Mouse (Mus musculus) gastrocnemius, postnatal 10 days (tissue): ENCODE data around the gene Apobec1. TPM values are rescaled to one million over a fixed set of nuclear protein-coding genes. Genes with fewer than 3 reads are reported as not detected.
"Not testable (repeated sequence)": the region's sequence is repeated elsewhere in the genome, so short reads cannot be mapped to it uniquely, and the experiment has no call there.

Source experiments
- DNase-seq: peaks from one replicate; pipeline ENCODE4 v3.0.0; 2021; ENCODE audit warnings: mixed read lengths
- long read RNA-seq, 2 experiments: library from polyadenylated mRNA; stranded (forward); transcript quantifications; one replicate each; pipeline ENCODE4 v2.0.0; 2021
- total RNA-seq, 2 experiments: library from RNA; stranded (reverse); gene quantifications; 2 replicates each; pipeline ENCODE4 v1.2.3; 2021

Gene Apobec1
- total RNA-seq, result 1 to 10 TPM; 2.3 to 4.3 TPM
- long read RNA-seq, experiment 1, partial matches to known transcripts, result 0 of 1 reads
- long read RNA-seq, experiment 1, other reads (novel, unspliced or antisense), result 0 of 1 reads
- long read RNA-seq, experiment 2, partial matches to known transcripts, result 0 of 2 reads
- long read RNA-seq, experiment 2, other reads (novel, unspliced or antisense), result 2 of 2 reads

- peak; percentile 57 for DNase-seq
These were observed at the start of gene Apobec1 for GRCm38 (mm10) chr6:122602242-122602991. TSS of gene Apobec1 (minus strand) at chr6:122602444.

- no peak for DNase-seq
These were observed 48.2 kb upstream of the Apobec1 start for GRCm38 (mm10) chr6:122650398-122650980.

DNA sequence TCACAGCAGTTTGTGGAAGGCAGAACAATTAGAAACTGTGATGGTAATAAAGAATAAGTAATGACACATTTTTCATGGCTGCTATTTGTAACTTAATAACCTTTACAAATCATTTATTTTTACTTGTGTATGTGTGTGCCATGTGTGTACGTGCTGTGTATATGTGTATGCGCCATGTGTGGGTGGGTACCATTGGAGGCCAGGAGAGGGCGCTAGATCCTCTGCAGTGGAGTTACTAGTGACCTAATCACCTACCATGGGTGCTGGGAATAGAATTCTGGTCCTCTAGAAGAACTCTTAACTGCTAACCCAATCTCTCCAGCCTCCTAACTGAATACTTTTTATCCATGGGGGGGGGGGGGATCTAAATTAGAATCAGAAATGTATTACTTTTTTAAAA is 47.7 kb upstream of the Apobec1 start:
- DNase-seq, result no peak

GRCm38 (mm10) chr6:122644196-122644595 is 42.0 kb upstream of the Apobec1 start:
- not testable (repeated sequence) for DNase-seq

- not testable (repeated sequence) for DNase-seq
These were observed 35.3 kb upstream of the Apobec1 start for GRCm38 (mm10) chr6:122637566-122637965.

DNA sequence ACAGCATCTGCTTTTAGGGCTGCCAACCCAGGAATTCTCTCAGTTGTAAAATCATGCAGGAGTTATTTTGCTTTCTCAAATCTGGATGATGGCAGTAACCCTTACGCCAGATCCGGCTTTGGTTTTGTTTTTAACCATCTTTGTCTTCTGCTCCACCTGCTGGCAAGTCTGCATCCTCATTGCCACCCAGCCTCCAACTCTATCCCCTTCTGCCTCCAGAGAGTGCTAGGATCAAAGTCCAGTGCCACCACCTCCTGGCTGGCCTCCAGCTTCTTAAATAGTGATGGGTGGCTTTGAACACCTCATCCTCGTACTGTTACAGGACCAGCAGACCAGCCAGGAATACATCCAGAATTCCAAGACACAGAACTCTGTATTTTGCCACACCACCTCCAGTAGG is 34.4 kb upstream of the Apobec1 start:
- no peak for DNase-seq

DNA sequence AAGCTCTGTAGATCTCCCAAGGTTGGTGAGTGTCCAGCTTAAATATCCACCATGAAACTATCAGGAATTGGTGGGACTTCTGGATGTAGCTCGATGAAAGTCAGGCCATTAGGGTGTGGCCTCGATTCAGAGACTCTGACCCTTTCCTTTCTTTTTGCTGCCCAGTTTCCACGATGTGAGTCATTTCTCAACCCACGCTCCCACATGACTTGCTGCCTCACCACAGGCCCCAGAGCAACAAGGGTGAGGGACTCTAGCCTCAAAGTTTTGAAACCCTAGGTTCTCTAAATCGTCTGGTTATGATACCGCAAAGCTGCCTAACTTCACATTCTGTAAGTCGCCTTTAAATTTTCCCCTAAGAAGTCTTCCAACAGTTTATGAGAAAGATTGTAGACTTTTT is 33.1 kb upstream of the Apobec1 start:
- no peak for DNase-seq

DNA sequence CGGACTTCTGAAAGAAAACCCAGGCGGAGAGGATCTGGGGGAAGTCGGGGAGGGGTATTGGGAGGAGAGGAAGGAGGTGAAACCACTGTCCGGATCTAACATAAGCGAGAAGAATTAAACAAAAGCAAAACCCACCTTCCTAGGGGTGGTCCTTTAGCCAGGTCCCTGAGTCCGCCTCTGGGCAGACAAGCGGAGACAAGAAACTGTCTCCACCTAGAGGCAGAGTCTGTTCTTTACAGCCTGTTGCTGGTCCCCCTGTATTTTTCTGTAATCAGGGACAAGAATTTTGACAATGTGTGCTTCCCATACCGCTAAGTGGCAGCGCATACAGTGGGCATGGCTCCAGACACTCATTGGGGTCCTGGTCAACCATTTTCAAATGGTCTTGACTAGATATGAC is 31.2 kb upstream of the Apobec1 start:
- DNase-seq, result peak; percentile 6

DNA sequence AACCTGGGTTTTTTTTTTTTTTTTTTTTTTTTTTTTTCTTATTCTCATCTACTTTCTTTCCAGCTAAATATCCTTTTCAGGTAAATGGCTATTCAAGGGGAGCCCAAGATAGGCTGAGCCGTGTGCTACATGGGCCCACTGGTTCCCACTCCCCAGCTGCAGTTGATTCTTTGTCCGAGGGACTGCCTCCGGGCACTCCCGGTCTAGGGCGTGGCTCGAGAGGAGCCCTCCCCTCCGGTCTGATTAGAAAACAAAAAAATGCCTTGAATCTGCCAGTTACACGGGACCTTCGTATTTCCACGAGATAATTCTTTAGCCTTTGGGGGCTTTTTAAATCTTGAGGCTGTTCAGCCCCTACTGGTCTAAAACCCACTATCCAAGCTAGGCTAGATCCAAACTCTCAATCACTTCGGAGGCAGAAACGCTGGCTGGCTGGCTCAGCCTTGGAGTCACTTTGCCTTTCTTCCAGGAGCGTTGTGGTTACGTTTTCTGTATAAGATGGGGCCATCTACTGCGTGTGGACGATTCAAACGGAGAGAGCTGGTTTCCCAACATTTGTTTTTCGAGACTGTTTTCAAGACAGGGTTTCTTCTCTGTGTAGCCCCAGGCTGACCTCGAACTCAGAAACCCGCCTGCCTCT is 25.3 kb upstream of the Apobec1 start:
- no peak for DNase-seq

DNA sequence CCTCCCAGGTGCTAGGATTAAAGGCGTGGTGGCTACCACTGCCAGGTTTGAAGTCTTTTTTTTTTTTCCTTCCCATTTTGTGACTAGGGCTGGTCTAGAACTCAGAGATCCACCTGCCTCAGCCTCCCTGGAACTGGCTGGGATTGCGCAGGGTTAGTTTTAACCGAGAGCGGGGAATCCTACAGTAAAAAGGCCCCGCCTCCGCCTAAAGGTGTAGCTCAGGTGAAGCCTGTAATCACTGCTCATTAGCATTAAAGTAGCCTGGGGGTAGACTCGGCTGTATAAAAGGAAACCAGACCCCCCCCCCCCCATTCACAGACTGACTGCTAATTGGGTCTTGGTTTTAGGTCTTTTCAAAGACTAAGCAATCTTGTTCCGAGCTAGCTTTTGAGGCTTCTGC is 23.9 kb upstream of the Apobec1 start, which contains the start of gene Dppa3:
Dppa3 (plus strand) TSS at position 301 of the 400 bp plus-strand sequence.
- DNase-seq, result no peak

GRCm38 (mm10) chr6:122625156-122625555 is 22.9 kb upstream of the Apobec1 start:
- no peak for DNase-seq

DNA sequence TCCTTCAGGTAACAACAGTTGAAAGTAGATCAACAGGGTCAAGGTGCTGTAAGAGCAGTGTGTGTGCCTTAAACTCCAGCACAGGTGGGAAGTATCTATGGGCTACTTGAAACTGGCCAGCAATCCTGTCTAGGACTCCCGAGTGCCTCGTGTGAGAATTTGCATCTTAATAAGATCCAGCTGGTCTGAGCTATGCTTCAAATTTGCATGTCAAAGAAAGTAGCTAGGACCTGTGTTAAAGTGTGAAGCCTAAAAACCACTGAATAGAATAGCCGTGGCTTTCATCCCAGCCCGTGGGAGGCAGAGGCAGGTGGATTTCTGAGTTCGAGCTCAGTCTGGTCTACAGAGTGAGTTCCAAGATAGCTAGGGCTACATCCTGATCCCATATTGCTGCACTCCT is 22.2 kb upstream of the Apobec1 start:
- no peak for DNase-seq

DNA sequence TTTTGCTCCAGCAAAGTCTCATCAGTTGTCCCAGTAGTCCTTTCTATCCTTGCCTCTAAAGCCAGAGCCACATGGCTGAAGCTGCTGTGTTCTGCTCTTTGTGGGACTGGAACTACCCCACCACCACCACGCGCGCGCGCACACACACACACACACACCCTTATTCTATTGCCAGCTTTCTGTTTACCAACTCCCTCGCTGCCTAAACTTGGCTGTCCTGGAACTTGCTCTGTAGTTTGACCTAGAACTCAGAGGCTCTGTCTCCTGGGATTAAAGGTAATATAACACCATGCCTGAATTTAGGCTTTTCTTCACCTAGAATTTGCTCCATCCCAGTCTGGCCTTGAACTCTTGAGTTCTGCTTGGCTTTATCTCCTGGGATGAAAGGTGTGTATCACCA is 18.8 kb upstream of the Apobec1 start:
- no peak for DNase-seq

GRCm38 (mm10) chr6:122616022-122616421 is 13.8 kb upstream of the Apobec1 start:
- no peak for DNase-seq

DNA sequence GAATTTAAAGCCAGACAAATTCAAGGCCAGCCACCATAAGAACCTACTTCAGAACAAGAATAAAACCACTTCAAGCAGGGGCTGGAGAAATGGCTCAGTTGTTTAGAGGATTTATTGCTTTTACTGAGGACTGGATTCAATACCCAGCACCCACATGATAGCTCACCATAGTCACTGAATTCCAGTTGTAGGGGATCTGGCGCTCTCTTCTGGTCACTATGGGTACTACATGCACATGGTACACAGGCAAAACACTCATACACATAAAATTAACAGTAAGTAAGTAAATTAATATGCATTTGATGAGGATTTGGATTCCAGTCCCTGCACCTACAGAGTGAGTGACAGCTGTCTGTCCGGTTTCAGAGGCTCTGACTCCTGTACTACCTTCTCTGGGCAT is 11.8 kb upstream of the Apobec1 start:
- DNase-seq, result peak; percentile 14

GRCm38 (mm10) chr6:122612426-122612825 is 10.2 kb upstream of the Apobec1 start:
- no peak for DNase-seq

GRCm38 (mm10) chr6:122609771-122610170 is 7.5 kb upstream of the Apobec1 start, which contains the start of gene Gdf3:
TSS of gene Gdf3 (minus strand) at chr6:122610087.
- no peak for DNase-seq

GRCm38 (mm10) chr6:122609377-122609728 is 7.1 kb upstream of the Apobec1 start:
- no peak for DNase-seq

GRCm38 (mm10) chr6:122608434-122609376 is 6.5 kb upstream of the Apobec1 start:
- DNase-seq, result no peak

GRCm38 (mm10) chr6:122607700-122608099 is 5.5 kb upstream of the Apobec1 start:
- no peak for DNase-seq

DNA sequence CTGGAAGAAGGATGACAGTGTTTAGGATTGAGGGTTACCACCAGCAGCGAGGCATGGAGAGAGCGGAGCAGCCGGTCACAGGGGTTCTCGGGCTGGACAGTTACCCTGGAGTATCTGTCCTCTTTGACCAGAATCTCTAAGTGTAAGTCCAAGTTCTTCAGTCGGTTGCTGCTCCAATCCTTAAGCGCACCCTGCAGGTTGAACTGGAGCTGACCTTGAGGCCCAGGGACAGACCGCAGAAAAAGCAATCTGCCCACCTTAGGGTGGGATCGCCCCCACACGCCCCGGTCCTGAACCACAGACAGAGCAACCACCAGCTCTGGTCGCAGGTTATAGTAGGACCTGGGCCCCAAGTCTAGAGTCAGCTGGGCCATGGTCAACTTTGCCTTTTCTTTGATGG is 4.4 kb upstream of the Apobec1 start:
- DNase-seq, result no peak

GRCm38 (mm10) chr6:122605483-122605882 is 3.2 kb upstream of the Apobec1 start:
- no peak for DNase-seq
